Mouse (Mus musculus) midbrain, embryonic 16.5 days (tissue): ENCODE data around the gene Desi2. TPM values are rescaled to one million over a fixed set of nuclear protein-coding genes. Genes with fewer than 3 reads are reported as not detected.
A peak's percentile ranks its signal among the peaks of the same experiment; 100 is the strongest.
"Not testable (repeated sequence)": the region's sequence is repeated elsewhere in the genome, so short reads cannot be mapped to it uniquely, and the experiment has no call there.

Experiments used
- ATAC-seq: fragments of 200-750 bp; cut with Nextera tagmentation; 2 replicates; pipeline ENCODE4 v1.8.0; 2017; ENCODE audit warnings: moderate TSS enrichment
- H3K27ac ChIP-seq: fragments of 300-500 bp; sonication (generic); 2 replicates; pipeline ENCODE4 v1.5.1; 2014; ENCODE audit warnings: mild to moderate bottlenecking, low read length, mixed read lengths
- H3K27me3 ChIP-seq: fragments of 300-500 bp; sonication (generic); 2 replicates; pipeline ENCODE4 v1.6.1; 2014; ENCODE audit warnings: low read depth, low read length, mixed read lengths; ENCODE audit not compliant: control insufficient read depth, insufficient read depth
- H3K36me3 ChIP-seq: fragments of 300-500 bp; sonication (generic); 2 replicates; pipeline ENCODE4 v1.6.1; 2014; ENCODE audit warnings: mild to moderate bottlenecking, low read length, moderate library complexity, mixed read lengths; ENCODE audit not compliant: control insufficient read depth, insufficient read depth
- H3K4me1 ChIP-seq: fragments of 300-500 bp; sonication (generic); 2 replicates; pipeline ENCODE4 v1.6.1; 2014; ENCODE audit warnings: mild to moderate bottlenecking, low read length, mixed read lengths; ENCODE audit not compliant: control insufficient read depth, insufficient read depth
- H3K4me2 ChIP-seq: fragments of 300-500 bp; sonication (generic); 2 replicates; pipeline ENCODE4 v1.6.1; 2014; ENCODE audit warnings: mild to moderate bottlenecking, low read length, mixed read lengths
- H3K4me3 ChIP-seq: fragments of 300-500 bp; sonication (generic); 2 replicates; pipeline ENCODE4 v1.5.1; 2014; ENCODE audit warnings: low read depth, mild to moderate bottlenecking, low read length, moderate library complexity, mixed read lengths
- H3K9ac ChIP-seq: fragments of 300-500 bp; sonication (generic); 2 replicates; pipeline ENCODE4 v1.6.1; 2014; ENCODE audit warnings: low read depth, low read length, mixed read lengths
- H3K9me3 ChIP-seq: fragments of 300-500 bp; sonication (generic); replicated peaks from 2 replicates; pipeline ENCODE4 v1.6.1; 2014; ENCODE audit warnings: mild to moderate bottlenecking, low read length, mixed read lengths; ENCODE audit not compliant: control insufficient read depth, poor library complexity, severe bottlenecking
- WGBS: fragments of 180-500 bp; shearing (Covaris S2); extraction: QIAGEN DNeasy Blood & Tissue Kit; methylation state at CpG from one replicate; pipeline ENCODE4 v1.1.7; 2014; 5-methylcytosine and 5-hydroxymethylcytosine counted together
- polyA plus RNA-seq: library from polyadenylated mRNA; unstranded; fragments of >200 nt; fragmentation: Nextera tagmentation; extraction: Ambion mirVana; gene quantifications from 2 replicates; pipeline ENCODE4 v1.2.1, GENCODE M21; 2015

The Desi2 gene
- 21.3 and 22.7 TPM in 2 replicates for polyA plus RNA-seq

- H3K9me3 ChIP-seq, H3K27me3 ChIP-seq, H3K36me3 ChIP-seq: not testable (repeated sequence)
- under 1% methylated on average over 34 of the region's 37 CpGs for WGBS
- peak within 1 kb of the TSS; percentile 76 for H3K9ac ChIP-seq
- peak within 1 kb of the TSS; percentile 71 for H3K4me2 ChIP-seq
- peak; percentile 99 for ATAC-seq
- H3K4me1 ChIP-seq: peaks cover 18% of the 10 kb centered on the region
- peak within 1 kb of the TSS; percentile 64 for H3K4me3 ChIP-seq
- peak within 1 kb of the TSS; percentile 76 for H3K27ac ChIP-seq
Observed at GRCm38 (mm10) chr1:178187216-178187791, at the start of gene Desi2. Gene Desi2, plus strand, starts transcription at chr1:178187417.

GRCm38 (mm10) chr1:178146513-178146912, 40.7 kb upstream of the Desi2 start:
- H3K4me2 ChIP-seq, ATAC-seq, H3K9ac ChIP-seq, H3K27ac ChIP-seq, H3K27me3 ChIP-seq, H3K4me3 ChIP-seq, H3K36me3 ChIP-seq, H3K4me1 ChIP-seq, H3K9me3 ChIP-seq: not testable (repeated sequence)
- WGBS: 6% methylated on average over 1 of the region's 2 CpGs

GRCm38 (mm10) chr1:178146915-178147314, 40.3 kb upstream of the Desi2 start:
- not testable (repeated sequence) for H3K9me3 ChIP-seq, H3K4me2 ChIP-seq, H3K4me1 ChIP-seq, ATAC-seq, H3K9ac ChIP-seq, H3K4me3 ChIP-seq, H3K36me3 ChIP-seq, H3K27me3 ChIP-seq, H3K27ac ChIP-seq
- 41% methylated on average over 3 of the region's 4 CpGs for WGBS

DNA sequence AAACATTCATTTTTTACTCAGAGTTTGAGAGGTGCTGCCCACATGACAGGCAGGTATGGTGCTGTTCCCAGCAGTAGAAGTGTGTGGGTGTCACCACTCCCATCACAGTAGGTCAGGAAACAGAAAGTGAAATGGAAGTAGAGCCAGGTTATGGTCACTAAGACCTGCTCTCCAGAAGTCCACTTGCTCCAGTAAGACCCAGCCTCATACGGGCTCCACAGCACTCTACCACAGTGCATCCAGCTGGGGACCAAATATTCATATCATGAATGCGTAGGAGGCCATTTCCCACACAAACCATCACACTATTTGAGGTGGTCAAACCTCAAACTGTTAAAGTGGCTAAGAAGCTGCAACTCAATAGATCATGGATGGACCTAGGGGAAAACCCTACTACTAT, 5.0 kb upstream of the Desi2 start:
- no peak overlapping the region for H3K4me3 ChIP-seq
- H3K4me1 ChIP-seq: 0 out of 2 replicates have a peak, but pooled peaks cover 2% of the 10 kb centered on the region
- ATAC-seq: no peak
- 86% methylated on average over 2 of the region's 2 CpGs for WGBS
- no peaks in the 10 kb centered on the region for H3K27me3 ChIP-seq
- no peak overlapping the region for H3K27ac ChIP-seq
- no peak overlapping the region for H3K4me2 ChIP-seq
- H3K9ac ChIP-seq: no peak overlapping the region
- H3K36me3 ChIP-seq: no peaks in the 10 kb centered on the region
- no peaks in the 10 kb centered on the region for H3K9me3 ChIP-seq

- no peak overlapping the region for H3K4me2 ChIP-seq
- no peaks in the 10 kb centered on the region for H3K27me3 ChIP-seq
- H3K9me3 ChIP-seq: no peaks in the 10 kb centered on the region
- no peak overlapping the region for H3K4me3 ChIP-seq
- H3K9ac ChIP-seq: no peak overlapping the region
- no peaks in the 10 kb centered on the region for H3K36me3 ChIP-seq
- peaks cover 15% of the 10 kb centered on the region for H3K4me1 ChIP-seq
- no peak overlapping the region for H3K27ac ChIP-seq
- no peak for ATAC-seq
Observed at GRCm38 (mm10) chr1:178185591-178185990, 1.6 kb upstream of the Desi2 start.

GRCm38 (mm10) chr1:178187810-178188209, 593 bp downstream of the Desi2 start:
- H3K9me3 ChIP-seq, H3K36me3 ChIP-seq, H3K27me3 ChIP-seq: not testable (repeated sequence)
- ATAC-seq: peak; percentile 77
- Histone ChIP-seq H3K9ac (peak overlapping the region; percentile 76), H3K4me3 (peak overlapping the region; percentile 64), H3K4me2 (peak overlapping the region; percentile 33), H3K27ac (peak overlapping the region; percentile 76), H3K4me1 (peaks cover 18% of the 10 kb centered on the region)
- 0% methylated on average over 20 of the region's 38 CpGs for WGBS

- no peak for ATAC-seq
- Histone ChIP-seq H3K36me3 (no peaks in the 10 kb centered on the region), H3K4me1 (peaks cover 18% of the 10 kb centered on the region), H3K9me3 (no peaks in the 10 kb centered on the region), H3K9ac (peak overlapping the region; percentile 45; the same call in 1 of the 2 replicates), H3K27ac (no peak overlapping the region), H3K4me2 (peak overlapping the region; percentile 71), H3K27me3 (no peaks in the 10 kb centered on the region), H3K4me3 (peak overlapping the region; percentile 45)
- 12% methylated on average over 13 of the region's 13 CpGs for WGBS
Observed at GRCm38 (mm10) chr1:178188386-178188785, 1.2 kb downstream of the Desi2 start.

GRCm38 (mm10) chr1:178205701-178206325, 18.6 kb downstream of the Desi2 start:
- whole genome bisulfite sequencing: 78% methylated on average over 10 of the region's 10 CpGs
- H3K4me2 ChIP-seq: no peak overlapping the region
- no peak overlapping the region for H3K4me3 ChIP-seq
- ATAC-seq: no peak
- no peak overlapping the region for H3K27ac ChIP-seq
- H3K4me1 ChIP-seq: no peaks in the 10 kb centered on the region
- no peaks in the 10 kb centered on the region for H3K36me3 ChIP-seq
- H3K9ac ChIP-seq: no peak overlapping the region
- H3K9me3 ChIP-seq: no peaks in the 10 kb centered on the region
- no peaks in the 10 kb centered on the region for H3K27me3 ChIP-seq

DNA sequence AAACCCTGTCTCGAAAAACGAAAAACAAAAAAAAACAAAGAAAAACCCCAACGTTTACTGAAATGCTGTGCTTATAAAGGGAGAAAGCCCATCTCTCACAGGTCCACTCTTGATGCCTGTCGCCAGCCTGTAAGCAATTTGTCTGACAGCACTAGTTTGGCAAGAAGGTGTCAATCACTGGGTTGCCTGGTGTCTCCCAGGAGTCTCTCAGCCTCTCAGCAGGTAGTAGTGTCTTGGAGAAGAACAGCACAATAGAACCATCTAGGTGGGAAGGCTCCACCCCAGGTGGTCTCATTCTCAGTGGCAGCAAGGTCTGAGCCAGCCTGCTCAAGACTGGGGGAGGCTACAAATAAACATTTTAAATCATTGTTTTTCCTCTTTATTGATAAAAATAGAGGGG, 20.6 kb downstream of the Desi2 start:
- H3K27ac ChIP-seq, ATAC-seq, H3K4me3 ChIP-seq, H3K9ac ChIP-seq, H3K9me3 ChIP-seq, H3K4me1 ChIP-seq, H3K27me3 ChIP-seq, H3K4me2 ChIP-seq, H3K36me3 ChIP-seq: not testable (repeated sequence)
- 83% methylated on average over 4 of the region's 4 CpGs for WGBS
